Mouse (Mus musculus) erythroblast, embryonic 14.5 days (primary cell): ENCODE measurements around the gene B3galnt2.

Source experiments
- GATA1 ChIP-seq: IDR thresholded peaks from 2 replicates; pipeline ENCODE4 v1.6.1; 2012; ENCODE audit warnings: low read length, inconsistent platforms, mixed read lengths
- TAL1 ChIP-seq: IDR thresholded peaks from 3 replicates; pipeline ENCODE4 v1.6.1; 2012; ENCODE audit warnings: low read length, inconsistent platforms, mixed read lengths

GRCm38 (mm10) chr13:14018283-14018682 lies 64.0 kb downstream of the B3galnt2 start:
- TF ChIP-seq TAL1 (no peak), GATA1 (no peak)
